Mouse (Mus musculus) activated CD4-positive, CD25-positive, alpha-beta regulatory T cell, adult 4 months (primary cell): ENCODE results near the gene Uts2. TPM values are rescaled to one million over a fixed set of nuclear protein-coding genes. Genes with fewer than 3 reads are reported as not detected.
"Not testable (repeated sequence)": the region's sequence is repeated elsewhere in the genome, so short reads cannot be mapped to it uniquely, and the experiment has no call there.

Experiments used
- ATAC-seq: one replicate; pipeline ENCODE4 v1.8.0; 2017
- polyA plus RNA-seq, 2 experiments: library from polyadenylated mRNA; unstranded; fragments of 100-300 nt; shearing (Covaris generic); gene quantifications; one replicate each; pipeline ENCODE4 v1.2.1; 2017

The Uts2 gene
- polyA plus RNA-seq, 2 experiments from 2014 or later, result not detected

GRCm38 (mm10) chr4:151017356-151017755 is 20.5 kb downstream of the Uts2 start:
- ATAC-seq, result not testable (repeated sequence)

- ATAC-seq, result no peak
Observed at GRCm38 (mm10) chr4:151024152-151024551, 27.3 kb downstream of the Uts2 start.

GRCm38 (mm10) chr4:151027001-151027400 is 30.1 kb downstream of the Uts2 start:
- no peak for ATAC-seq

- ATAC-seq, result no peak
Observed at GRCm38 (mm10) chr4:151036521-151036920, 39.6 kb downstream of the Uts2 start.

GRCm38 (mm10) chr4:151037800-151038199 is 40.9 kb downstream of the Uts2 start:
- ATAC-seq, result no peak

GRCm38 (mm10) chr4:151041506-151041905 is 44.6 kb downstream of the Uts2 start:
- no peak for ATAC-seq

- ATAC-seq, result no peak
Observed at GRCm38 (mm10) chr4:151043281-151043680, 46.4 kb downstream of the Uts2 start.

GRCm38 (mm10) chr4:151044037-151044943 is 47.4 kb downstream of the Uts2 start, which contains the start of gene Per3:
Gene Per3 (minus strand): TSS chr4:151044665.
- ATAC-seq, result peak; percentile 76

- peak; percentile 78 for ATAC-seq
Observed at GRCm38 (mm10) chr4:151044944-151045570, 48.2 kb downstream of the Uts2 start.

- ATAC-seq, result no peak
Observed at GRCm38 (mm10) chr4:151046524-151046923, 49.6 kb downstream of the Uts2 start.

- peak; percentile 37 for ATAC-seq
Observed at GRCm38 (mm10) chr4:151051162-151051561, 54.3 kb downstream of the Uts2 start.

Other genes with a start within 250 kb of the Uts2 start
- 1 to 10 TPM; 2.0 to 2.4 TPM for gene Errfi1, start 143.2 kb upstream of the Uts2 start, polyA plus RNA-seq
- 100 to 1,000 TPM; 449 to 481 TPM for gene Park7, start 82.7 kb upstream of the Uts2 start, polyA plus RNA-seq
- gene Tnfrsf9, start 82.5 kb upstream of the Uts2 start, polyA plus RNA-seq, result 100 to 1,000 TPM; 103 to 140 TPM
- 1 to 10 TPM; 3.3 to 4.7 TPM for gene Per3, start 47.6 kb downstream of the Uts2 start, polyA plus RNA-seq
- gene Vamp3, start 60.9 kb downstream of the Uts2 start, polyA plus RNA-seq, result 10 to 100 TPM; 47.9 to 50.8 TPM
- gene Gm13090, start 92.5 kb downstream of the Uts2 start, polyA plus RNA-seq, result not detected